Mouse (Mus musculus) B cell, adult 2 months (primary cell): Measurements from ENCODE around the gene Atxn10.

Source experiments
- DNase-seq, 2 experiments: peaks; one replicate each; pipeline ENCODE4 v3.0.0; 2022

Gene Atxn10

DNA sequence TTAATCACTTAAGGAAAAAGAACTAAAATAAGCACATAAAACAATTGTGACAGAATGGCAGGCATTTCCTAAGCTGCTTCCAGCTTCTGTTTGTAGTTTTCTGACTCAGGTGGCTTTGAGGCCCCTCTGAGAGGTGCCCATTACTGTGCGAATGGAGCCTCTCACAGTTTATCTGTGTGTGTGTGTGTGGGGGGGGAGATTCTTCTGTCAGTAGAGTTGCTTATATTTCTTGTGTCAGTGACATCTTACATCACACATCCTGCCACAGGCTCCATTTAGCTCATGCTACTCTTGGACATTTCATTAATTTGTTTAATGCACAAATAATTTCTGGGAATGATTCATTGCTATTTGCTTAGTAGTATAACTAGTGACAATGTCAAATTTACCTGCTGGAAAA is 70.8 kb downstream of the Atxn10 start:
- DNase-seq: no peak

GRCm38 (mm10) chr15:85407342-85407741 is 71.3 kb downstream of the Atxn10 start:
- no peak for DNase-seq

- DNase-seq: peak; percentile 8 to 18
Measured at GRCm38 (mm10) chr15:85408790-85409189, 72.7 kb downstream of the Atxn10 start.

GRCm38 (mm10) chr15:85409245-85409783 is 73.3 kb downstream of the Atxn10 start:
- DNase-seq: no peak

DNA sequence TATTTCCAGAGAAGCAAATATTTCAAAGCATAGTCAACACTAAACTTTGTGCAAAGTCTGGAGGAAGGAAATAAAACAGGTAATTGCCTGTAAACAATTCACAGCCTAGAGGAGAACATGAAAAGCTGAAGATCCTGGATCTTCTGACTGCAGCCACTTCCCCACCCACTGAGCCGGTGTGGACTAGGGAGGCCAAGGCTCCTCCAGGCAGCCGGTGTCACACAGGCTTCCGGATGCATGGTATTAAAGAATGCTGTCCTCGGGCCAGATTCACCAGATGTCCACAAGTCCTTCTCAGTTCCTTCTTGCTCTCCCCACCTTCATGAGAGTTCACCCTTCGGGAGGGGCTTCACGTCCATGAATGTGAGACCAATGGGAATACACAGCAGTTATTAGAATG is 73.8 kb downstream of the Atxn10 start:
- DNase-seq: no peak

- no peak for DNase-seq
Measured at GRCm38 (mm10) chr15:85414620-85415019, 78.6 kb downstream of the Atxn10 start.

GRCm38 (mm10) chr15:85420686-85421085 is 84.6 kb downstream of the Atxn10 start:
- DNase-seq: no peak

DNA sequence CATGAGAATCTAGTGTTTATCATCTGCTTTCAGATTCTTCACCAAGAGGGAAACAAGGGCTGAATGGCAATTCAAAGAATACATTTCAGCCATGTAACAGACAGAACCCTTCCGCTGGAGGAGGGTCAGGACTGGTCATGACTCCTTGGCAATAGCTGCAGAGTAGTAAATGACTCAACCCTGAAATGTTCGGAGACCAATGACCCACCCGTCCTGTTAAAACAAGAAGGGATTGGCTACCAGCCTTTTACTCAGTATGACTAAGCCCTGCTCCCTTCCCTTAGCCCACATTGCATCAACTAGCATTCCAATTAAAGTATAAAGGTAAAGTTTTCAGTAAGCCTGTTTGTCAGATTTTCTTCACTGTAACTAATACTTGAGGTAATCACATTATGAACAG is 88.2 kb downstream of the Atxn10 start:
- no peak for DNase-seq

- no peak for DNase-seq
Measured at GRCm38 (mm10) chr15:85428140-85428539, 92.1 kb downstream of the Atxn10 start.

GRCm38 (mm10) chr15:85442568-85442967 is 106.5 kb downstream of the Atxn10 start:
- DNase-seq: no peak

- no peak for DNase-seq
Measured at GRCm38 (mm10) chr15:85446652-85447051, 110.6 kb downstream of the Atxn10 start.

DNA sequence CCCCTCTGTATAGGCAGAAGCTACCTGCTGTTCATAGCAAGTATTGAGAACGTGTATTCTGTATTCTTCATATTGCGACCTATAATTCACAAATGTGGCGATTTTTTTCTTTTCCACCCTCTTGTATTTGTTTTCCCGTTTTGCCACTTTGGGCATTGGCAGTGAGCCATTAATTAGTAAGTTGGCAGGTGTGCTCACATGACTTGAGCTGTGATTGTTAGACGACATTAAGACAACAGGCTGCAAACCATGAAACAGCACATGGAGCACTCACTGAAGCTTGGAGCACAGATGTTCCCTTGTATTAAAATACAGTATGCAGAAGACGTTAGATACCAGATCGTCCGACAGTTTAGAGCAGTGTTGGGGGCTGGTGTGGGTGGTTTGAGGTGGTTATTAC is 120.8 kb downstream of the Atxn10 start:
- DNase-seq: no peak

GRCm38 (mm10) chr15:85457838-85458237 is 121.8 kb downstream of the Atxn10 start:
- no peak for DNase-seq

- no peak for DNase-seq
Measured at GRCm38 (mm10) chr15:85458631-85459082, 122.6 kb downstream of the Atxn10 start.

DNA sequence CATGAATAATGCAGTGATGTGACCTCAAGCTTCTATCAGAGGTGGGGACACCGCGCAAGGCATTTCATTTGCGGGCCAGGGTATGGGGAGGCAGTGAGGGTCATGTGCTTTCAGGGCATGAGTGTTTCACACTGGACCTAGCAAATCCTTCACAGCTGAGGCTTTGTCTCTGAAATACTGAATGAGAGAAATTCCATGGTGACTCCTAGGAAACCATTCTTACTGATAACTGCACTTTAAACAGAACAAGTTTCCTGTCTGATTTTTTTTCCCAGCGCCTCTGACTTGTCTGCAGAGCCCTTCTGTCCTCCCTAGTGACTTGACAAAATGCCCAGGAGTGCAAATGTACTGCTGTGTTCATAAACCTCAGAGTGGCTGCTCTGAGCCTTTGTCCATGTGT is 125.5 kb downstream of the Atxn10 start:
- DNase-seq: no peak

- DNase-seq: no peak
Measured at GRCm38 (mm10) chr15:85462138-85462537, 126.1 kb downstream of the Atxn10 start.

DNA sequence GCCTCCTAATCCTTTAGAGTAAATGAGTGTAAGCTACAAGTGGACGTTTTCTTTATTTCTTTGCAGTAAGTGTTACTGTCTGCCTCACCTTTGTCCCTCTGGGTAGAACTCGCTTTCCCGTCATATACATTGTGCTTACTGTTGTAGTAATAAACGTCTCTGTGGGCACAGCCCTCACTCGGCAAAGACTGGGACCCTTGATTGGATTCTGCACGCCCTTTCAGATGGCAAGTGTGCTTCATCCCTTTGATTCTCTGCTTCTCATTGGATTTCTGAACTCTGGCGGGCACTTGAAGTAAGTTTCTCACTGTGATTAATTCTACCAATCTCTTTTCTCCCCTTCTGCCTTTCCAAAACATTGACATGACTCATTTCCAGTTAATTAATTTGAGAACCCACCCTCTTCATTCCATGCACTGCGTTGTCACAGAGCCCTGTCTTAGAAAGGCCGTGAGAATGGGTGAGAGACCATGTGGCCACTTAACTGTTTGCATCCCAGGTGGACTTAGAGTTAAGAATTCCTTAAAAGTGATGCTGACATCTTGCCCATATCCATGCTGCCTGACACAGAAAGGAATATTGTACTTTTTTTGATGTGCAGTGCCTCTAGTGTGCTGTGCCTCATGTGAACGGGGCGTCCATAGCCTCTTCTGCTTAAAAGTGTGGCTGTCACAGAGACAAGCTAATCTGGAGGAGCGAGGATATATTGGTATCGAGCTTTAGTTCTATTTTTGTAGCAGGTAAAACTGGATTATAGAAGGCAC is 127.2 kb downstream of the Atxn10 start:
- no peak for DNase-seq

GRCm38 (mm10) chr15:85464190-85464589 is 128.1 kb downstream of the Atxn10 start:
- DNase-seq: no peak

DNA sequence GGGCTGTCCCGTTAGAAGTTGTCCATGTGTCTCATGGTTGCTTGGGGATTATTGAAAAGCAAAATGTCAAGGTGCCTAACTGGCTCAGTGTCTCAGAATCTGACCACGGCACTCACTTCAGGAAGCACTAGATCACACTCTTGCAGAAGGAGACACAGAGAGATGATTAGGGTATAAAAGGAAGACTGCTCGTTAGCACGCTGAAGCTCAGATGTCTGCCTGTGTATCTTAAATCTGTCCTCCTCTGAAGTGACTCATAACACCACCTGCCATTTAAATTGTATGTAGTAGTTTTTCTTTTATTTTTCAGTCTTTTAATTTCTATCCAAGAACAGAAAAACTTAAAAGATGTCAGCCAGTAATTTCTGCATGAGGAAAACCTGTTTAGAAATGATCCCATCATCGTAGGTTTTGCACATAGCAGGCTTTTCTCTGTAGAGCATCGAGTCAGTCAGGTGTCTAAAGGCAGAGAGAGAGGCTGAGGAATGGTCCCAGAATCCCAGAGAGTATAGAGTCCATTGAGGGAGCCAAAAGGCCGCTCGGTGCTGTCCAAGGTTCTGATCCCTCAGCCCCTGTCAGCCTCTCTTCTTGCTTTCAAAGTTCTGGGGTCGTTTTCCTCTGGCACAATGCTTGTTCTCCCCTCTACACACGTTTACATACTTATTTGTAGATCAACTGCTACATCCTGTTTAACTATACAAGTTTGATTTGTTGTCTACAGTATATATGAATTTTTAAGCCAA is 128.9 kb downstream of the Atxn10 start:
- DNase-seq: no peak

- no peak for DNase-seq
Measured at GRCm38 (mm10) chr15:85466456-85467067, 130.5 kb downstream of the Atxn10 start.

DNA sequence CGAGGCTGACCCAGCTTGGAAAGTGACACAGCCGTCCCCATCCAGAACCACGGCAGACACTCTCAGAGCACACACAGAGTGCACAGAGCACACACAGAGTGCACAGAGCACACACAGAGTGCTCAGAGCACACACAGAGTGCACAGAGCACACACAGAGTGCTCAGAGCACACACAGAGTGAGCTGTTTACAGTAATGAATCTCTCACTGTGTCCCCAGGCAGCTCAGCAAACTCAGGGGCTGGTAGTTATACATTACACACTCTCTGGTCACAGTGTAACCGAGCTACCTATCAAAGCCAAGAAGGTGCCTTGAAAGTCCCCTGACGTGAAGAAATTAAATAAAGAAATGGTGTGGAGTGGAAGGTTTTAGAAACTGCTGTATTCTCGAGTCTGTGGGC is 133.4 kb downstream of the Atxn10 start:
- no peak for DNase-seq

DNA sequence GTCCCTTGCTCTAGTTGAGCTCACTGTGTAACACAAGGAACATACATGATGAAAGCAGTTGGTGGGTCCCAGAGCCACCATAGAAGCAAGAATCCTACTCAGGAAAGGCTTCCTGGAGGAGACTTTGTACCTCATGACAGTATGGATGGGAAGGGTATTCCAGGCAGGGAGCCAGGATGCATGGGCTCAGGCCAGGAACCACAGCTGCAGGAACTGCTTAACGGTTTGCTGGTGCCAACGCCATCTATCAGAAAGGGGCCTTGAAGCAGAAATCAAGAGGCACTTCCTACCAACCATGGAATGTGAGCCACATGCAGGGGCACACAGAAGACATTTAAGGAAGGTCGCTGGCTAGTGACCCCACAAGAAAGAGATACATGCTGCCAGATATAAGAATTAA is 138.7 kb downstream of the Atxn10 start:
- no peak for DNase-seq

- DNase-seq: peak; percentile 77 to 82
Measured at GRCm38 (mm10) chr15:85477584-85477983, 141.5 kb downstream of the Atxn10 start.

DNA sequence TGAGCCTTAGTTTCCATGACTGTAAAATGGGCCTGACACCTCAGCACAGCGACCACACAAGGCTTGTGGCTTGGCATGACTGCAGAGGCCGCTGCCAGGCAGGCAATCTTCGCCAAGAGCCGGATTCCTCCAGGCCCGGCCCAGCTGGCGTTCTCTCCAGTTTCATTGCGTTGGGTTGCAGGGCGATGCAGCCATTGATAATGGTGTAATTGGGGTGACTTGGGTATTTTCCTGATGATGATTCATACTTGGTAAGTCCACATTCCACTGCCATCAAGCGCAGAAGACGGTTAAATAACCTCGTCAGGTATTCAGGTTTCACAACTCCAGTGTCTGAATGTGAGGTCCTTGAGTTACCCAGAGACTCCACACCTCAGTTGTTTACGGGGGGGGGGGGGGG is 143.3 kb downstream of the Atxn10 start:
- DNase-seq: no peak
